Mouse (Mus musculus) granulocyte monocyte progenitor cell, adult 5-6 weeks (primary cell): ENCODE measurements around the gene Rdh5. TPM values are rescaled to one million over a fixed set of nuclear protein-coding genes. Genes with fewer than 3 reads are reported as not detected.

Experiments
- ATAC-seq: replicated peaks from 2 replicates; pipeline ENCODE4 v1.8.0; 2016; ENCODE audit warnings: mild to moderate bottlenecking, moderate TSS enrichment, inconsistent platforms; ENCODE audit not compliant: poor library complexity, severe bottlenecking
- total RNA-seq, 2 experiments: library from RNA; stranded (forward) in 1 of 2; stranded (reverse) in 1 of 2; fragments of 200-712, 200-1000 nt in 1 of 2; fragments of >200 nt in 1 of 2; fragmentation: Nextera tagmentation in 1 of 2; gene quantifications; 2 replicates each; pipeline ENCODE4 v1.2.3; 2014 to 2017

The Rdh5 gene
- total RNA-seq, 2 experiments from 2014 or later = 2.0 TPM; not detected in 1

DNA sequence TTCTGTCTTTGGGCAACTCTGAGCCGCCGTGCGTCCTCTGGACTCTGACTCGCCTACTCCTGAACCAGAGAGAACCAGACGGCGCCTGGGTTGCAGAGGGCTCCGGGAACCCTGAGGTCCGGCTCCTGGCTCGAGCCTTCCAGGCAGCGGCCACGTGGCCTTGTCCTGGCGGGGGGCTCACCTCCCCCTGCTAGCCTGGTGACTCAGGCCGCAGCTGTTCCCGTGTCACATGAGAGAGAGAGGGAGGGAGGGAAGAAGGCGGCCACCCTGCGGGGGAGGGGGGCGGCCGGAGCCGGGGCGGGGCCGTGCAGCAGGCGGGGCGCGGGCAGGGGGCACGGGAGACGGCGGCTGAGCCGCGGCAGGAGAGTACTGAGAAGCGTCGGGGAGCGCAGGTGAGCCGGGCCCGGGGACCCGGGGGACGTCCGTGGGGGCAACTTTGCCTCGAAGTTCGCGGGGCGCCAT is 13.1 kb downstream of the Rdh5 start:
- peak; percentile 69 for ATAC-seq

DNA sequence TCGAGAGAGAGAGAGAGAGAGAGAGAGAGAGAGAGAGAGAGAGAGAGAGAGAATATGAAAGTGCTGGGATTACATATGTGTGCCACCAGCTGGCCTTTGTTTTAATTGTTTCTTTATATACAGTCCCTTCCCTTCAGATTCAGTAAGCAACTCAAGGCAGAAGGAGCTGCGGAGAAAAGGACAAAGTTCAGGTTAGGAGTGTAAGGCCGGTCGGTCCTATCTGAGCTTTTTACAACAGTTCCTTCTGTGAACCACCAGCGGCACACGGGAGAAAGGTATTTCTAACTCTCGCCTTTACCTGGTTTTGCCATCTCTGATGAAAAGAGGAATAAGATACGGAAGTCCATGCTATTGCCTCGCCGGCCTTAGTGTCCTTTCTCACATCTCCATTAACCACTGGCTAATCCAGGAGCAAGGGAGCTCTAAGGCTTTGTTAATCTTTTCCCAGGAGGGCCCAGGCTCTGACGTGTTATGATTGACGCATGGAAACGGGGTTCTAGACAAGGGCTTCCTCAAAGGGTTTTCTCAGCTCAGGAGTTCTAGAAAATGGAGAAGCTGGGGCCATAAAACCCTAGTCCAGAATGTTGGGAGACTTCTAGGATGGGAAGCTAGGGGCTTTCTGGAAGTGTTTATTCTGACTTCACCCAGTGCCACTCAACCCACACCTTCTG is 13.8 kb downstream of the Rdh5 start:
- no peak for ATAC-seq

DNA sequence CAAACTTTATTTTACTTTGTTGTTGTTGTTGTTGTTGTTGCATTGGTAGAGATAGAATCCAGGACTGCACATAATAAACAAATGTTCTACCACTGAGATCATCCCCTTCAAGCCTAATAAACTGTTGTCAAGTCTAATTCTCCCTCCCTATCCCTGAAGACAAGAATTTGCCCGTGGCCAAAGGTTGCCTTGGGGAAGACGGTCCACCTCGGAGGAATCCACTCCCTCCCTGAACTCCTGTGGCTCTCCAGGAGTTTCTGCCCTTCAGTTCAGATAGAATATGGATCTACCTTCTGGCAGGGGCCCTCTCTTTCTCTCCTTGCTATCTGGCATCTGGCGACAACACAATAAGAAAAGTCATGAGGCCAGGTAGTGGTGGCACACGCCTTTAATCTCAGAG is 17.9 kb downstream of the Rdh5 start:
- ATAC-seq = no peak

DNA sequence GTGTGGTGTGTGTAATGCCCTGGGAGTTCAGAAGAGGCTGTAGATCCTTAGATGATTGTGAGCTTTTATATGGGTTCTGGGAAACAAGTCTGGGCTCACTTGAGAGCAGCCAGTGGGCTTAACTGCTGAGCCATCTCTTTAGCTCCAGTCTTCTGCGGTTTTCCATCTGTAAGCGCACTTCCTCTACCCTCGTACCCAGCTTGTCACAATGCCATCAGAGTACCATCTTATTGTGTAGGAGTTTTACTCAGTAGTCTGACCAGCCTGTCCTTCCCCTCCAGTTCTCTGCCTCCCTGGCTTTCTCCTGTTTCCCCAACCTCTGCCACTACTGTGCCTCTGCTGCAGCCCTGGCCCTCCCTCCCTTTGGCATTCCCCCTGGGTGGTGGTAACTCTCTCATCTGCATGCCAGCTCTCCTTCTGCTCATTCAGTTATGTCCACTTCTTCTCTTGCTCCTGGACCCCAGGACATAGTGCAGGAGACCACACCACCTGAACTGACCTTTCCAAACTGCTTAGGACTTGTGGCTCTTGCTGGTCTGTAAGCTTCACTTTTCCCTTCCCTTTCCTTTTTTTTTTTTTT is 20.2 kb downstream of the Rdh5 start:
- ATAC-seq = peak; percentile 76

DNA sequence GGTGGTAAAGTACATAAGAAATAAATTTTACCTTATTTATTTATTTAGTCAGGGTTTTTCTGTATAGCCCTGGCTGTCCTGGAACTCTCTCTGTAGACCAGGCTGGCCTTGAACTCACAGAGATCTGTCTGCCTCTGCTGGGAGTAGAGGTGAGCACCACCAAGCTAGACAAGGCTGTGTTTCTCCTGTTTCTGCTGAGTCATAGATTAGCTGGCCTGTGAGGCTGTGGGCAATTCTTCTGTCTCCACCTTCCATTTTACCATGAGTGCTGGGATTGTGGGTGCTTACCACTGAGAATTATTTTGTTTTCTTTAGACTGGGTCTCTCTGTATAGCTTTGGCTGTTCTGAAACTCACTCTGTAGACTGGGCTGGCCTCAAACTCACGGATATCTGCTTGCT is 21.3 kb downstream of the Rdh5 start:
- ATAC-seq = no peak

DNA sequence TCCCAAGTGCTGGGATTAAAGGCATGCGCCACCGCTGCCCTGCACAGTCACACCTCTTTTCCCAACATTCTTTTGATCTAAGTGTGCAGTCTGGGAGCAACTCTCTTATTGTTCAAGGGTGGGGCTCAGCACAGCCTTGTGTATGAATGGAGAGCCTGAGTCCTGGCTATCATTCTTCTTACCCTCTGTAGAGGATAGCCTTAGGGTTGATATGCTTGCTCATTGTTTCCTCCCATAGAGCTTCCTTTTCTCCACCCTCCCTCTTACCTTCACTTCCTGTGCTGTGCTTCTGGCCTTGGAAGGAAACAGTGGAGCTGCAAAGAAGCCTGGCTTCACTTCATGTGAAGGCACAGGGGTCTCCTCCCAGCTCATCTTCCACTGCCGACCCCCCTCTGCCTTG is 22.0 kb downstream of the Rdh5 start, which contains the start of gene Cd63:
TSS of gene Cd63 (plus strand) at position 292 of the 400 bp plus-strand sequence.
- ATAC-seq = peak; percentile 26

DNA sequence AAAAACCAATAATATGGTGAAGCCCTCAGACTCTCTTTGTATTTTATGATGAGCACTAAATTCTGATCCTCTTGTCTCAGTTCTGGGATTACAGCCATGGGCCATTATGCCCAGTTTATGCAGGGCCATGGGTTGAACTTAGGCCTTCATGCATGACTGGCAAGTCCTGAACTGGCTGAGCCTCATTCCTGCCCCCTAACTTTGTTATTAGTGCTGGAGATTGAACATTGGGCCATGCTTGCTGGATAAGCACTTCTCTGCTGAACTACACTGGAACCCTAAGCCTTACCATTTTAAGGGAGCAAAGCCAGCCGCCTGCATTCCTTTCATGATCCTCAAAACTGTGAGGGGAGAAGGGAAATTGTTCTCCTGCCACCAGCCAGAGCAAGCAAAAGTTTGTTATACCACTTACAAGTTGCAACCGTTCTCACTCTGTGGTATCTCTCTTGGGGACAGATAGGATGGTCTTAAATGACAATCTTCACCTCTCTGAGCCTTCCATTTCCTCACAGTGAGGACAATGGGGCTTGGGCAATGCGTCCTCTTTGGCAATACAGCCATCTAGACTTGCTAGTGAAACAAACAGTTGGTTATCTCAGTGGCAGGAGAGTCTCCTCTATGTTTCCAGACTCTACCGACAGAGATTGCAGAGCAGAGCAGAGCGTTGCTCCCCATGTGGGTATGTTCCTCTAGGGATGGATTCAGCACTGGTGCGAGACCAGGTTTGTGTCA is 22.8 kb downstream of the Rdh5 start:
- peak; percentile 62 for ATAC-seq

DNA sequence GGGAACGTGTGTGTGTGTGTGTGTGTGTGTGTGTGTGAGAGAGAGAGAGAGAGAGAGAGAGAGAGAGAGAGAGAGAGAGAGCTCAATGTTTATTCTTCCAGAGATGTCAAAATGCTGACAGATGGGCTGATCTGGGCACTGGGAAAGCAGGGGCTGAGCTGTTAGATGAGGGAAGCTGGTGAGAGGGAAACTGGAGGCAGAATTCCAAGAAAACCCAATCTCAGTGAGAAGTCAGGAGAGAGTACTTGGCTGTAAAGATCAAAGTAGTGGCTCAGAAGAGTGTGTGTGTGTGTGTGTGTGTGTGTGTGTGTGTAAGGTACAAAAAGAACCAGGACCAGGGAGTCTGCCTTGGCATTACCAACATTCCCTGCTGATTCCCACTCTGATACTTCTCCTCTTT is 25.2 kb downstream of the Rdh5 start:
- no peak for ATAC-seq

DNA sequence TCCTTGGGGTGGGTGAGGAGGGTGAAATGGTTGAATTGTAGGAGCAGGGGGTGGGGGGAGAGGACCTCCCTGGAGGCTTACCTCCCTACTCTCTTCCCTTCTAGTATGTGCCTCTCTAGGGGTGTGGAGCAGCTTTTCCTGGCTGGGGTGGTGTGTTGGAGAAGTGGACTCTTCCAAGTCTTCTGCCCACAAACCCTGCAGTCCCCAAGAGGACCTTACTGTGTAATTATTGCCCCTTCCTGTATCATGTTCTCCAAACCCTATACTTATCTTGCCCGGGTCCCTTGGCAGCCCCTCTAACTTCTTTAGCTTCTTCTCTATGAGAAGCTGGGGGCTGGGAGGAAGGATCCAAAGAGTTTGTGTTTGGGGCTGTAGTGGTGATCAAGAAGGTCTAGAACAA is 25.9 kb downstream of the Rdh5 start:
- no peak for ATAC-seq

DNA sequence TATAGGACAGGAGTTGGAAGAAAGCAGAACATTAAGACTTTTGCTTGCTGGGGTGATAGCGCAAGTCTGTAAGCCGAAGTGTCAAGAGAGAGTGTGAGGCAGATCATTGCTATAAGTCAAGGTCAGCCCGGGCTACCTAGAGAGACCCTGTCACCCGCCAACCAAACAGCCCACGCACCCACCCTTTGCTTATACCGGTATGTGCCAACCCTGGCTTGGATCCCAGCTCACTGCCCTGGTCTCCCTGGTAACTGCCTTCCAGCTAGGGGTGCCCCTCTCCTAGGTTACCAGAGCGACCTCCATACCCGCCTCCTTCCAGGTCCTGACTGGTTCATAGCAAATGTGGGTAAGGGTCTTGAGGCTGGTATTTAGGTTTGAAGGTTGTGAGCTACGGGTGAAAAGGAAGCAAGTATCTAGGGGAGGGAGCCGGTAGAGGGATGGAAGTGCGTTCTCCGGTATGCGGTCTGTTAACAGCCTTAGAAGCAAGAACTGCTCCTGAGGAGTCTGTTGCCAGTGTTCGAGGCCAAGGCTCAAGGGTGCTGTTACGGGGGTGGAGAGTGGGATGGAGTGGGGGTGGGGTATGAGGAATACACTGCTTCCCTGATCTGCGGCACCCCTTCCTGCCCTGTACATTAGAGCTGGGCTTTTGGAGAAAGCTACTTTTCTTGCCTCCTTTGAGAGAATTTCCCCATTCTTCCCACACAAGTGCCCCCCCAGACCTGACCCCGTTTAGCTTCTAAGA is 26.6 kb downstream of the Rdh5 start:
- peak; percentile 18 for ATAC-seq

DNA sequence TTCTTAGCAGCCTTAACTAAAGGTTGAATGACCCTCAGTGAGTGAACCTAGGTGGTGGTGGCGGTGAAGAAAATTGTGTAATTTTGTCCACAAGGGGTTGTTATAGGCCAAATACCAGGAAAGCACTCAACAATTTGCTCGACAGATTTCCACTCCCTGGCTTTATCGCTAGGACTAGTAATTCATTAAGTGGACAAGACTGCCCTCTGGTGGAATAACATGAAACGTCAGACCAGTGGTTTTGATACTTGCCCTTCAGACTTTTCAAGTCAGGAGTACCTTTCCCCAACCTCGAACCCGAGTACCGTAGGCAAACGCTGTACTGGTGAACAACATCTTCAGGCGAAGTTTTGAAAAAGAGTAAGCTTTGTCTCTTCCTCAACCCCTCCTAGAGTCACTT is 27.3 kb downstream of the Rdh5 start:
- peak; percentile 59 for ATAC-seq

DNA sequence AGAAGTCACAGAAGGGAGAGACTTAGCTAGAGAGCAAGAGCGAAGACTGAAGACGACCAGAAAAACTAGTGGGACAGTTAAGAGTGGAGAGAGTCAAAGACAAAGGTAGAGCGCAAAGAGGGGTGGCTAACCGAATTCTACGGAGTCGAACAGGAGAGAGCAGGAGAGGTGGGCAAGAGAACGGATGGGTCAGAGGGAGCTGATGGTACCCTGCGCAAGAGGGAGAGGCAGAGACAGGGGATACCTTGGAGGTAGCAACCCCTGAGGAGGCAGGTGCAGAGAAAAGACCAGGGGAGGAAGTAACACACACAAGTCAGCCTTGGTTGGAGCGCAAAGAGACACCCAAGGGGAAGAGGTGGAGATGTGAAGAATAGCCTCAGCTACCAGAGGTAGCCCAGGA is 30.4 kb downstream of the Rdh5 start:
- ATAC-seq = no peak

DNA sequence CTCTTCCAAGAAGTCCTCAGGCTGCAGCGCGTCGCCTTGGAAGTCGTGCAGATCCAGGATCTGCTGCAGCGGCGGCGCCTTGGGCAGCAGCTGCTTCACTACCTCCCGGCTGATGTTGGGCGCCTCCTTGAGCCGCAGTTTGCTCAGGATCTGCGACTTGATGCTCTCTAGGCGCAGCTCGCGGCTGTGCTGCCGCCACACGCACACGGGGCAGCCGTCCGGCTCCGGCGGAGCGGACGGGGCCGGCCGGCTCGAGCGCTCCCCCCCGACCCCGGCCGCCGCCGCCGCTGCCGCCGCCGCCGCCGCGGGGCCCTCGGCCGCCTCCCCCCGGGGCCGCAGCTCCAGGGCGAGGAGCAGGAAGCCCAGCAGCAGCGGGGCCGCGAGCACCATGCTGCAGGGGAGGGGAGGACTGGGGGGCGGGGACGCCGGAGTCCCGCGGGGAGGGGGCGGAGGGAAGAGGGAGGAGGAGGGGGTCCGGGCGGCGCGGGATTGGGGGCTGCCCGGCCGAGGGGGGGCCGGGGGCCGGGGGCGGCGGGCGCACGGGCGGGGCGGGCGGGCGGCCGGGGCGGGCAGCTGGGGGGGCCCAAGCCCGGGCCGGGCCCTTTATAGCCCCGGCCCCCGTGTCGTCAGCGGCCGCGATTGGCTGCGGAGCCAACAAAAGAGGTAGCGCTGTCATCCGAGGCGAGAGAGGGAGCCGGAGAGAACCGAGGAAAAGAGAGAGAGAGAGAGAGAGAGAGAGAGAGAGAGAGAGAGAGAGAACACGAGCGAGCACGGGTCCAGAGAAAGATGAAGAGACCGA is 31.2 kb downstream of the Rdh5 start, which contains the start of gene Gdf11:
TSS of gene Gdf11 (minus strand) at position 423 of the 799 bp plus-strand sequence.
- peak; percentile 25; the same call in 1 of the 2 replicates for ATAC-seq

DNA sequence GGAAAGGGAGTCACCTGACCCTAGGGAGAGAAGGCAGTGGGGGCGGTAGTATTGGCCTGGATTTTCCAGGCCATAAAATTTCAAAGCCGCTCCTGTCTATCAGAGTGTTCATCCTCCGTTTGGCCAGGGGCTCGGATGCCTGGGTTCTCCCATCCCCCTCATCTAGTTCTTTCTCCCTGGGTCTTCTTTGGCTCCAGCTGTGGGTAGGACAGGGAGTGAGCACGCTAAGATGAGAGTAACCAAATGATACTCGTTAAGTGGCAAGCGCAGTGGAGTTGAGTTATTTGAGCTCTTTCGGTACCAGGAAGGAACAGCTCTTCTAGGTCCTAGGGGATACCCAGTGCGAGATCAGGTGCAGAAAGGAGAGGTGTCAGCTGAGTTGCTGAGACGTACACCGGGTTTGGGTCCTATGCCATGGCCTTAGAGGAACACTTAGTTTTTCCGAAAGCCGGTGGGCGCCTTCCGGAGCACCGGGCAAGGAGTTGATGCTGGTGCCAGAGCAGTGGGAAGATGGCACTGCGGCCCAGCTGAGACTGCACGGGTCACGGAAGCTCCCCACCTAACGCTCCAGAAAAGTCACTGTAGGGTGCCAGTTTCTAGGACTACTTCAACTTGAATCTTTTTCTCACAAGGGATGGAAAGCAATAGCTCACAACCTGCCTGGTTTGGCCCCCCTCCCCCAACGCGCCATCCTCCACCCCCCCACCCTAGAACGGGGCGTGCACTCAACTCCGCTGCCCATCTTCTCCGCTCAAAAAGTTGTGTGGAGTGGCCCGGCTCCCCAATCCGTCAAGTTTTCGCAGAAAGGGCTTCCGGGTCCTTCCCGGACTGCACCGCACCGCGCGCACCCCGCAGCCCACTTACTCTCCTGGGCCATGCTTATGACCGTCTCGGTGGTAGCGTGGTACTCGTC is 32.0 kb downstream of the Rdh5 start:
- peak; percentile 22 for ATAC-seq

DNA sequence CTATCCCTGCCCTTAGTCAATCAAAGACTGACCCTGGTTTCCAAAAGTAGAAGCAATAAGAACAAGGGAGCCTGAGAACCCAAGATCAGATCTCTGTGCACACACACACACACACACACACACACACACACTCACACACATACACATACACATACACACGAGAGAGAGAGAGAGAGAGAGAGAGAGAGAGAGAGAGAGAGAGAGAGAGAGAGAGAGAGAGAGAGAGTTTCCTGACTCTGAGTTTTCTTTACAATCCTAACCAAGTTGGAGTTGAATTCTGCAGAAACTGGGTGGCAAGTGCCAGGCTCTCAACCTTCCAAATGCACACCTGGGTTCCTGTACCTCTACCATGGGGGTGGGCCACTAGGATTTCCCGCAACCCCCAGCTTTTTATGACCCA is 32.8 kb downstream of the Rdh5 start:
- ATAC-seq = no peak

DNA sequence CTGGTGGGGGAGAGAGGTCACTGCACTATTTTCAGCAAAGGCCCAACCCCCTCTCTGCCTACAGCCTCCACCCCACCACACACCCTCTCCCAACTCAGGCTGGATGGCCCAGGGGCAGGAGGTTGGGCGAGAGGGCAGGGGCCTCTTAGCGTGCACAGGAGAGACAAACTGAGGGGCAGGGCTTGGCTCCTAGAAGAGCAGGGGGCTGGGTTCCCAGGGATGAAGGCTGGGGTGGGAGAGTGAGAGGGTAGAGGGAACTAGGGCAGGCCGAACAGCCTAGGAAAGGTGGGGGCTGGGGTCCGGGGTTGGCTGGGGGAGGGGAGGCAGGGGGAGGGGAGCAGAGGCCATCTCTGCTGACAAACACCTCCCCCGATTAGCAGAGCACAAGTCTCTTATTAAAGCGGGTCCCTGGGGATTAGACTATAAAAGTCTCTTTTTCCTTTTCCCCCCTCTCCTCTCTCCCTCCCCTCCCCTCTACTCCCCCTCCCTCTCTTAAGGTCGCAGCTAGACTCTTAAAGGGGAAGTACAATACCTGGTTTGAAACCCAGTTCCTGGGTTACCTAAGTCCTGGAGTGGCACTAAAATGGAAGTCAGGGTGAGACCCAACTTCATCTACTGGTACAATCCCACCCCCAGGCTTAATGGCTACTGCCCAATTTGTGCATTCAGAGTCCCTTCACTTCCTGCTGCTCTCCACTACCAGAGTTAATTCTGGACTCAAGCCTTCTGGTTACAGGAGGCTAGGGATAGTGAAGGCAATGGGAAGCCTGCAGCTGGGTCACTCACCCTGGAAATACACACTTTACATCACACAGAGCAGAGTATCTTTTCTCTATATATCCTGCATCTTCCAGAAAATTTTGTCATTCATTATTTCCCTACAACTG is 33.5 kb downstream of the Rdh5 start:
- 0 out of 2 replicates have a peak, but pooled peaks have one; percentile 20 for ATAC-seq

DNA sequence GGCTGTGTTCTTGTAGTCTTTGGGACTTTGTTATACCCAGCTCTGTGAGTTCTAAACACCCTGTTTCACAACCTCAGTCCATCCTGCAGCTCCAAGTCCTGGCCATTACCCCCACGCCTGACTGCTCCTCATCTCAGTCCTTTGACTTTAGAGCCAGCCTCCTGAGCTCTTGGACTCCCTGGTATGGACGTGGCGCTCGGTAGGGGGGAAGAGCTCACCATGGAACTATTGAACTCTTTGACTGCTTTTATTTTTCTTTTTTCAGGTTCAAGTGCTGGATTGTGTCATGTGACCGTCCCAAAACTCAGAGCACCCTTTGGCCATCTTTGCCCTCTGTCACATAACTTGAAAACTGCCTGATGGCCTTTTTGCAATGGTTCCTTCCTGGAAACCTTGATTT is 40.6 kb downstream of the Rdh5 start:
- ATAC-seq = no peak

DNA sequence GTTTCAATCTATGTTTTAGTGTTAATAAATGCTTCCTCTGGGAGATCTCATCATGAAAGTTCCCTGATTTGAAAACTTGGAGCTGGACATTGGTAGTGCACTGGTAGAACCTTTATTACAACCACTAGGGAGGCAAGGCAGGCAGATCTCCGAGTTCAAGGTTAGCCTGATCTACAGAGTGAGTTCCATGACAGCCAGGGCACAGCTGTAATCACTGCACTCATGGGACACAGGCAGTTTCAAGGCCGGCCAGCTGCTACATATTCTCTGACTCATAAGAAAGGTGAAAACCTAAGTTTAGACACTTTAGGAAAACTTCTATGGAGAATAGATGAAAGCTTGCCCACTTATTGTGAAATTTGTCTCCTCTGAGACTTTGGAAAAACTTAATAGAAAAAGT is 43.9 kb downstream of the Rdh5 start:
- ATAC-seq = no peak
